Mouse (Mus musculus) layer of hippocampus, postnatal 36 days (tissue): Measurements from ENCODE around the gene Prss33. TPM values are rescaled to one million over a fixed set of nuclear protein-coding genes. Genes with fewer than 3 reads are reported as not detected.
A peak's percentile ranks its signal among the peaks of the same experiment; 100 is the strongest.

Experiments used
- DNase-seq, 2 experiments: peaks; one replicate each; pipeline ENCODE4 v3.0.0; 2022
- total RNA-seq, 2 experiments: library from RNA; stranded (reverse); gene quantifications; 2 replicates each; pipeline ENCODE4 v1.2.3; 2021

Prss33 gene
- total RNA-seq, 2 experiments from 2014 or later, result not detected

DNA sequence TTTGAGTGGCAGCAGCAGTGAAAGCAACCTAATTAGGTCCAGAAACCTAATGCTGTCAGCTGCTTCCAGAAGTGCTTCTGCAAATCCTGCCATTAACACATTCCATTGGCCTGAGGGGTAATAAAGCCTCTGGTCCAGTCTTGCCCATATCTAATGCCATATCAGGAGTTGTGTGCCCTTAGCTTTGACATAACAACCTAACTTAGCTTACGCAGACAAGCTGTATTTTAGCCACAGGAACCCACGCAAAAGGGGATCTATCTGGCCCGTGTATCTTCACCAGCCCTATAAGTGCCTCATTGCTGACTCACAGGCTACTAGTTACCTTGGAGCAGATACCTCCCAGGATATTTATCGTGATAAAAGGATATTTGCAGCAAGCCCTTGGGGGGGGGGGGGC is 10.3 kb downstream of the Prss33 start:
- no peak for DNase-seq

GRCm38 (mm10) chr17:23823614-23824013 is 12.2 kb downstream of the Prss33 start:
- DNase-seq, result no peak

DNA sequence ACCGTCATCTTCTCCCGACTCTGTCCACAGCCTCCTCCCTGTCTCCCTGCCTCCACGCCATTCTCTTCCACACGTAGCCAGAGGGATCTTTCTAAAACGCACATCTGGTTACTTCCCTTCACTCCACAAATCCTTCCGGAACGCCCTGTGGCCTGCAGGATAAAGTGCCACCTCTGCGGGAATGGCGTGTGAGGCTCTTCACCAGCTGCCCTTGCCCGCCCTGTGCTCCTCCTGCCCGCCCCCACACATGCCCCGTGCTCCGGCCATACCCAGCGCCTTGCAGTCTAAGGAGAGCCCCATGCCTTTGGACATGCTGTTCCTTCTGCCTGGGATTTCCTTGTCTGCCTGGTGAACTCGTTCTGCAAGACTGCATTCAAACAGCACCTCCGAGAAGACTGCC is 12.8 kb downstream of the Prss33 start:
- no peak for DNase-seq

DNA sequence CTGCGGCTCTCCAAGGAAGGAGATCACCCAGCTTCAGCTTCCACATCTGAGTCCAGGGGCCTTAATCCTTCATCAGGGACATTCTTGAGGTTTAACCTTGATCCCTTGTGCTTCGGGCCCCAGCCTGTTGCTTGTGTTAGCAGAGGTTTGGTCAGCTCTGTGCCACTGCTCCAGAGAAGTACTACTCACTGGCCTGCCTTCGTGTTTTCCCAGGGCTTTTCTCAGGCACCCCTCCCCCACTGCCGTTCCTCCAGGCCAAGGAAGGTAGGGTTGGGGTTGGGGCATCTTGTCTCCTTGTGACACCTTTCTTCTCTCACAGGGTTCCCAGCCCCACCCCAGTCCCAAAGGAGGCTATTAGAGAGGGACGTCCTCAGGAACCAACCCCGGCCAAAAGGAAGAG is 13.8 kb downstream of the Prss33 start:
- DNase-seq, result no peak

GRCm38 (mm10) chr17:23820731-23821130 is 15.1 kb downstream of the Prss33 start:
- DNase-seq, result peak in 1 of 2 experiments; percentile 54

- no peak for DNase-seq
Observed at GRCm38 (mm10) chr17:23819235-23819634, 16.6 kb downstream of the Prss33 start.

DNA sequence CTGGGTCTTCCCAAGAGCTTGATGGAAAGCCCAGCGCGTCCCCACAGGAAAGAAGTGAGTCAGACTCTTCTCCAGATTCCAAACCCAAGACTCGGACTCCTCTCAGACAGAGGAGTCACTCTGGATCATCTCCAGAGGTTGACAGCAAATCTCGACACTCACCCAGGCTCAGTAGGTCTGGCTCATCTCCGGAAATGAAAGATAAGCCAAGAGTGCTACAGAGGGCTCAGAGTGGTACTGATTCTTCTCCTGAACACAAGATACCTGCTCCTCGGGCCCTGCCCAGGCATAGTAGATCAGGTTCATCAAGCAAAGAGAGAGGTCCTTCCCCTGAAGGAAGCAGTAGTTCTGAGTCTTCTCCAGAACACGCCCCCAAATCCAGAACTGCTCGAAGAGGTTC is 17.3 kb downstream of the Prss33 start:
- no peak for DNase-seq

GRCm38 (mm10) chr17:23815641-23816040 is 20.2 kb downstream of the Prss33 start:
- no peak for DNase-seq

- no peak for DNase-seq
Observed at GRCm38 (mm10) chr17:23807918-23808317, 27.9 kb downstream of the Prss33 start.

DNA sequence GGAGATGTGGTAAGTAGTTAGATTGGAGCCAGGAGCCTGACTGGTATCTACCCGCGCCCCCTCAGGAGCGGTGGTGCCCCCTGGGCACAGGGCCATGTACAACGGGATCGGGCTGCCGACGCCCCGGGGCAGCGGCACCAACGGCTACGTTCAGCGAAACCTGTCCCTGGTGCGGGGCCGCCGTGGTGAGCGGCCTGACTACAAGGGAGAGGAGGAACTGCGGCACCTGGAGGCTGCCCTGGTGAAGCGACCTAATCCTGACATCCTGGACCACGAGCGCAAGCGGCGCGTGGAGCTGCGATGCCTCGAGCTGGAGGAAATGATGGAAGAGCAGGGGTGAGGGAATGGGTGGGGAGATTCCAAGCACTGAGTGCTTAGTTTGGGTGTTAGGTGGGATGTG is 29.0 kb downstream of the Prss33 start:
- no peak for DNase-seq

GRCm38 (mm10) chr17:23804426-23805085 is 31.3 kb downstream of the Prss33 start:
- no peak for DNase-seq

- no peak for DNase-seq
Observed at GRCm38 (mm10) chr17:23803366-23804041, 32.4 kb downstream of the Prss33 start.

DNA sequence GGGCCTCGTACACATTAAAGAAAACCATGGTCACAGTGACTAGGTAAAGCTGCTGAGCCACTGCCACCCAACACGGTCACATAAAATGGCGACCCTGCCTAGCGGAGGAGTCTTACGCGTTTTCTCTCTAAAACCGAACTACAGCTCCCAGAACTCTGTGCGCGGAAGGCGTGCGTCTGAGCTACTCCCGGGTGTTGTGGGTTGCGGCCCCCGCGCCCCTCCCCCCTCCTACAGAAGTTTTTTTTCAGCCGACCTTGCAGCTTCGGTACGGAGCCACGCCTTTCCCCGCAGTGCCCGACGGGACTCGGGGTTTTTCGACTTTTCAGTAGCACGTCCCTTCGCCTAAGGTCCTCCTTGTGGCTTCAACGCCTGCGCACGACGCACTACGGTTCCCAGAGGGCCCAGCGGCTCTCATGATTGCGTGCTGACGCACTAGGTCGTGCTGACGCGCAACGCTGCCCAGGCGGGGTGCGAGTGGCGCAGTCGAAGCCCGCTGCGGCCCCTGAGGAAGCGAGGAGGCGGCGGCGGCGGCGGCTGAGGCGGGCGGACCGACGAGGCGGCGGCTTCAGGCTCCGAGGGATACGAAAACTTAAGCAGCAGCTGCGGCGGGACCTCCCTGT is 33.0 kb downstream of the Prss33 start:
- peak; percentile 97 to 99 for DNase-seq

GRCm38 (mm10) chr17:23801627-23802026 is 34.2 kb downstream of the Prss33 start:
- DNase-seq, result no peak

- DNase-seq, result no peak
Observed at GRCm38 (mm10) chr17:23797316-23797715, 38.5 kb downstream of the Prss33 start.

DNA sequence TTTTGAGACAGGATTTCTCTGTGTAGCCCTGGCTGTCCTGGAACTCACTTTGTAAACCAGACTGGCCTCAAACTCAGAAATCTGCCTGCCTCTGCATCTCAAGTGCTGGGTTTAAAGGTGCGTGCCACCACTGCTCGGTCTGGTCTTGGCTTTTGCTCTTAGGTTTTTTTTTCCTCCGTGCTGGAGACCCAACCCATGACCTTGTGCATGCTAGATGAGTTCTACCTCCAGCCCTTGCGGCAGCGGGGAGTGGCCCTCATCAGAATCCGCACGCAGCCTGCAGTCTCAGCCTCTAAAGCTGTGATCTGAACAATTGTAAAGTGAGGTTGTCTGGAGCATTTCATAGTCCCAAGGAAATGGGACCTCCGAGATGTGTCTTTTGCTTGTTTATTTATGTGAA is 40.5 kb downstream of the Prss33 start:
- DNase-seq, result no peak

DNA sequence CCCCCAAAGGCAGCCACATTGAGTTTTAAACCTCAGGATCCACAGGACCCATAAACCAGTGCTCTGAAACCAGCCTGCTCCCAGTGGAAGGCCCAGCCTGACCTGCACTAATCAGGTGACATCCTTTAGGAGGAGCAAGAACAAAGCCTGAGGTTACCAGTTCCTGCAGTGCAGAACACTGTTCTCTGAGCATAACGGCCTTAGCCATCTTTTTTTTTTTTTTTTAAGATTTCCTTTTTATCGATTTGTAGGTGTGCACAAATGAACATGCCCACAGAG is 44.8 kb downstream of the Prss33 start:
- no peak for DNase-seq

DNA sequence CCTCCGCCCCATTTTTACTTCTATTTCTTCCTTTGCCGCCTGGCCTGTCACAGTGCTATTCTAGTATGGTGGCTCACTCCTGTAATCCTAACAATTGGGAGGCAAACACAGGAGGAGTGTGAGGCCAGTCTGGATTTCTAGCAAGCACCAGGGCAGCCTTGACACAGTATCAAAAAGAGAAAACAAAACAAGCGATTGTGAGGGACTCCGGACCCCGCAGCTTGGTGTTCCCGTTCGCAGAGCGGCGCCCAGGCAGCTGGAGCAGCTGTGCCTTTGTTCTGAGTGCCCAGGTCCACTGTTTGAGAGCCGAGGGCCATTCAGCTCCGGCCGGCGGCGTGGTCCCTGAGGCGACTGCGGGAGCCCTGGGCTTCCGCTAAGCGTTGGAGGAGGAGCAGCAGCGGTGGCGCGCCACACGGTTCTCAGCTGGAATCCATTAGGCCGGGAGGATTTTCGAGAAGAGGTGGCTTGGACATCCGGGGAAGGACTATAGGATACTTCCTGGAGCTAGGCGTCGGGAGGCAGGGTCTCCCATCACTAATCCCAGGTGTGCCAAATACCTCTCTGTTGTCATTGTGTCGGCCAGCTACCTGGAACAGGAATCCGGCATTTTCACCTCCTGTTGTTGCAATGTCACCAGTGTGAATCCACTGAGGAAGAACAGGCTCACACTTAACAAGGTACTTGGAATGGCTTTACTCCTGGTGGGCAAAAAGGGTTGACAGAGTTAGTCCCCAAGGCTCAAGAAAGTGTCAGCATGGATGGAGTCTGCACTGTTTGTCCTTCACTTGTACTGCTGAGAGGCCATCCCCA is 45.4 kb downstream of the Prss33 start, which contains the start of gene Srrm2:
Gene Srrm2 (plus strand): TSS at position 264 of the 810 bp plus-strand sequence.
- DNase-seq, result peak; percentile 49 to 51

DNA sequence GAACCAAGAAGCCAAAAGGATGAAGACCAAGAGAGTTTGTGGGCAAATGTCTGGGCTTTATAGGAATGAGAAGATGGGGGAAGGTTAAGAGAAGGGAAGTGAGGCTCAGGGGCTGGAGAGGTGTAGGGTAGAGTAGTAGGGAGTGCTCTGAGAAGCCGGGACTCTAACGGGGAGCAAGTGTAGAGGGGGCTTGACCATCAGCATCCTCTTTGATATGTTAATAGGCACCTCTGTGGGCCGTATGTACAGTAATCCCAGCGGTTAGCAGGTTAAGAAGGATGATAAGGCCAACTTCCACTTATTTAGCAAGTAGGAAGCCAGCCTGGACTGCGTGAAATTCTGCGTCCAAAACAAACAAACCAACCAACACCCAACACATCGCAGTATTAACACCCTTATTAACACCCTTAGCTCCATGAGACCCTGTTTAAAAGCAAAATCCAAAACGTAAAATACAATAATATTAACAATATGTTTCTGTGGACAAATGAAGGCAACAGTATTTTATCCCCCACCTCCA is 46.0 kb downstream of the Prss33 start:
- DNase-seq, result no peak

DNA sequence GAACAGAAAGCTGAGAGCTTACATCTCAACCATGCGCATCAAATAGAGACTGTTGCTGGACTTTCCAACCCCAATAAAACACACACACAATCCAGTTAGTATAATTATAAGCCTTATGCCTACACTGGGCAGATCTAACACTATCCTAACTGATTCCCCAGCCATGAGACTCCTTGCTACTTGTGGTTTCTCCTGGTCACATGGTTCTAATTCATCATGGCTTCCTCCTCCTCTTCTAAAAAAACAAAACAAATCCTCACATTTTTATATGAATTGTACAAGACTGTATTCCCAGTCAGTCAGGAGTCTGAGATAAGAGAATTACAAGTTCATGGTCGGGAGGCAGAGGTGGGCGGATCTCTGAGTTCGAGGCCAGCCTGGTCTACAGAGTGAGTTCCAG is 46.9 kb downstream of the Prss33 start:
- no peak for DNase-seq

- DNase-seq, result peak in 1 of 2 experiments; percentile 26
Observed at GRCm38 (mm10) chr17:23786510-23786931, 49.3 kb downstream of the Prss33 start.

DNA sequence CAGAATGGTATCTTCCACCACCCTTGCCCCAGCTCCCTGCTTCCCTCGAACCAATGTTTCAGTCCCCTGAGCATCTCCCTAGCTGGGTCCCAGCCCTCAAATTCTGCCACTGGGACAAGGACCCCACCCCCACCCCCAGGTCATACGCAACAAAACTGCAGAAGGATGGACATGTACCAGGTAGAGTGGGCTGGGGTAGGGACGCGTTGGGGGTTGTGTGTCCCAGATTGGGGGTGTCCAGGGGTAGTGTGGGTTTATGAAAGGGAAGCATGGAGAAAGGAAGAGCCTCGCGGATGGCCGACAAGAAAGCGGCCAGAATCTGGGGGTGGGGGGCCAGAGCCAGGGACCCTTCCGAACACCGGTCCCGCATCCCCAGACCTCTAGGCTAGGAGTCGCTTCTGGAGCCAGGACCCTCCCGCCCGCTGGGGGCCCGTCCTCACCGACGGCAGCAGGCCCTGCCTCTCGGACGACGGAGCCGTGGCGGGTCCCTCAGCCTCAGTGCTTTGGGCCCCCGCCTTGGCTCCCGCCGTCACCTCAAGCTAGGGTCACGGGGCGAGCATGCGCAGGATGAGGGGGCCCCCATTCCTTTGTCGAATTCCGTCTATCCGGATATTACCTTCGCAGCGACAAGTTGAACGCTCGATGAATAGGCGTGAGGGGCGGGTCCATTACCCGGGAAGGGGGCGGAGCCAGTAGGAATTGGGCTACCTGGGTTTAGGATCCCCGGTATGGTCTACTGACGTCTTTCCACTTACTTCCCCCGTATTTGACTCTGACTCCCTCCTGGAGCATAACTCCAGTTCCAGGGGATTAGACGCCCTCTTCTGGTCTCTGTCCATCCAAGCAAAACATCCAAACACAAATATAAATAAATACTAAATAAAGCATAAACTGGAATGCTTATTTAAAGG is 50.0 kb downstream of the Prss33 start, which contains the start of gene Flywch2:
Gene Flywch2 (minus strand): TSS at position 521 of the 911 bp plus-strand sequence.
- DNase-seq, result peak; percentile 87 to 89
